16 mouse cellular contexts compared by ENCODE assay signal in the genomic region with DNA sequence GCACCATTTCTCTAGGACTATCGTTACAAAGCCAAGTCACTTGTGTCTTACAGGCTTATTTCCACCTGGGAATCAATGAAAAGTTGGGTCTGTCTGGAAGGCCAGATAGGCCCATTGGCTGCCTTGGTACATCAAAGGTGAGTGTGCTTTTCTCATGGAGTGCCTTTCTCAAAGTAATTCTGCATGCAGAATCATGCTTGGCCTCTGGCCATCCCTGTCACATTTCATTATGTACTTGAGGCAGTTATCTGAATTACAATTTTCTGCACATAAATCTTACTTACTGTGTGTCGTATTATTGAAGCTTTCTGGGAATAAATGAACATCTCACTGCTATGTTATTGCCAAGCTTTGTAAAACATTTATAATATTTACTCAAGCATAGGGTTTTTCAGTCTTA.
"Had no signal": no experiment of that assay in that cellular context is flagged by ENCODE, and none has a peak within 500 bp of the region (broad histone marks: within the 10 kb centered on the region; RNA-seq: fewer than 3 reads in every experiment).

No protein-coding gene starts in this region.

- H3K36me3 ChIP-seq: liver, embryonic 15.5 days; midbrain, embryonic 15.5 days had no signal

- ATAC-seq: lung, postnatal 0 days; midbrain, embryonic 15.5 days had no signal

- H3K4me3 ChIP-seq: limb, embryonic 13.5 days; liver, embryonic 15.5 days; midbrain, embryonic 15.5 days; neural tube, embryonic 15.5 days had no signal

- H3K9ac ChIP-seq: limb, embryonic 13.5 days; liver, embryonic 15.5 days; midbrain, embryonic 15.5 days; neural tube, embryonic 15.5 days had no signal

- H3K27ac ChIP-seq: kidney, postnatal 0 days; limb, embryonic 13.5 days; liver, embryonic 15.5 days; midbrain, embryonic 15.5 days; neural tube, embryonic 15.5 days had no signal

- H3K4me2 ChIP-seq: limb, embryonic 13.5 days; liver, embryonic 15.5 days; midbrain, embryonic 15.5 days; neural tube, embryonic 15.5 days had no signal

- DNase-seq: kidney, adult 9 months; kidney, postnatal 36 days; layer of hippocampus, adult 9-11 months; layer of hippocampus, postnatal 36 days; lung, adult 2 months; lung, postnatal 36 days; right cerebral cortex, postnatal 4 days; spleen, adult 18-20 months; thymus, adult 18-20 months; thymus, postnatal 14 days had no signal

- H3K4me1 ChIP-seq: limb, embryonic 13.5 days; liver, embryonic 15.5 days; neural tube, embryonic 15.5 days had no signal

- H3K9me3 ChIP-seq: limb, embryonic 13.5 days; liver, embryonic 15.5 days; midbrain, embryonic 15.5 days; neural tube, embryonic 15.5 days had no signal

- H3K27me3 ChIP-seq: limb, embryonic 13.5 days; liver, embryonic 15.5 days; midbrain, embryonic 15.5 days; neural tube, embryonic 15.5 days had no signal
